Mouse (Mus musculus): ENCODE data around the gene Ndufaf1.
"Not testable (repeated sequence)": the region's sequence is repeated elsewhere in the genome, so short reads cannot be mapped to it uniquely, and the experiment has no call there.

Gene Ndufaf1

GRCm38 (mm10) chr2:119662220-119663182, at the start of gene Ndufaf1:
Ndufaf1 (minus strand) TSS chr2:119662827.
- DNase-seq (ENCODE audit: low spot score in 2 of 2): peak; percentile 47 to 77

GRCm38 (mm10) chr2:119710011-119710410, 47.4 kb upstream of the Ndufaf1 start:
- DNase-seq (ENCODE audit: low spot score in 2 of 2): no peak

- no peak for DNase-seq (ENCODE audit: low spot score in 2 of 2)
These were observed 45.0 kb upstream of the Ndufaf1 start for GRCm38 (mm10) chr2:119707676-119708075.

GRCm38 (mm10) chr2:119703171-119703570, 40.5 kb upstream of the Ndufaf1 start:
- no peak for DNase-seq (ENCODE audit: low spot score in 2 of 2)

GRCm38 (mm10) chr2:119699962-119700361, 37.3 kb upstream of the Ndufaf1 start:
- DNase-seq (ENCODE audit: low spot score in 2 of 2): no peak

GRCm38 (mm10) chr2:119698472-119698871, 35.8 kb upstream of the Ndufaf1 start:
- no peak for DNase-seq (ENCODE audit: low spot score in 2 of 2)

- no peak for DNase-seq (ENCODE audit: low spot score in 2 of 2)
These were observed 33.5 kb upstream of the Ndufaf1 start for GRCm38 (mm10) chr2:119696111-119696510.

- no peak for DNase-seq (ENCODE audit: low spot score in 2 of 2)
These were observed 32.2 kb upstream of the Ndufaf1 start for GRCm38 (mm10) chr2:119694826-119695225.

- DNase-seq (ENCODE audit: low spot score in 2 of 2): no peak
These were observed 29.5 kb upstream of the Ndufaf1 start for GRCm38 (mm10) chr2:119692003-119692701.

- no peak for DNase-seq (ENCODE audit: low spot score in 2 of 2)
These were observed 21.1 kb upstream of the Ndufaf1 start for GRCm38 (mm10) chr2:119683706-119684105.

GRCm38 (mm10) chr2:119675831-119676230, 13.2 kb upstream of the Ndufaf1 start:
- DNase-seq (ENCODE audit: low spot score in 2 of 2): no peak

- no peak for DNase-seq (ENCODE audit: low spot score in 2 of 2)
These were observed 12.7 kb upstream of the Ndufaf1 start for GRCm38 (mm10) chr2:119675215-119675784.

GRCm38 (mm10) chr2:119674525-119675214, 12.0 kb upstream of the Ndufaf1 start, which contains the start of gene Rtf1:
Rtf1 (plus strand) TSS chr2:119675068.
- peak; percentile 98 to 99 for DNase-seq (ENCODE audit: low spot score in 2 of 2)

- DNase-seq (ENCODE audit: low spot score in 2 of 2): no peak
These were observed 6.4 kb upstream of the Ndufaf1 start for GRCm38 (mm10) chr2:119669010-119669409.

- not testable (repeated sequence) for DNase-seq (ENCODE audit: low spot score in 2 of 2)
These were observed 3.1 kb upstream of the Ndufaf1 start for GRCm38 (mm10) chr2:119665744-119666143.

GRCm38 (mm10) chr2:119644254-119644653, 18.4 kb downstream of the Ndufaf1 start:
- no peak for DNase-seq (ENCODE audit: low spot score in 2 of 2)

- DNase-seq (ENCODE audit: low spot score in 2 of 2): no peak
These were observed 21.3 kb downstream of the Ndufaf1 start for GRCm38 (mm10) chr2:119641214-119641912.

GRCm38 (mm10) chr2:119636781-119637180, 25.8 kb downstream of the Ndufaf1 start:
- no peak for DNase-seq (ENCODE audit: low spot score in 2 of 2)

- DNase-seq (ENCODE audit: low spot score in 2 of 2): no peak
These were observed 41.3 kb downstream of the Ndufaf1 start for GRCm38 (mm10) chr2:119621302-119621701.

- DNase-seq (ENCODE audit: low spot score in 2 of 2): not testable (repeated sequence)
These were observed 43.6 kb downstream of the Ndufaf1 start for GRCm38 (mm10) chr2:119619002-119619401.
